ENCODE assay signal across 9 mouse cellular contexts in genomic region chr15:10506099-10506498, GRCm38 (mm10). TPM values are rescaled to one million over a fixed set of nuclear protein-coding genes. Genes with fewer than 3 reads are reported as not detected.
DNase-seq lines count a peak whose midpoint lies in the region; ATAC-seq and TF ChIP-seq lines count a peak whose summit lies in the region.
"Had no signal": no experiment of that assay in that cellular context is flagged by ENCODE, and none has a peak within 500 bp of the region (broad histone marks: within the 10 kb centered on the region; RNA-seq: fewer than 3 reads in every experiment).

No protein-coding gene starts in this region.

- peak overlapping the region; percentile 71 for H3K27ac ChIP-seq in limb, embryonic 10.5 days
- no peak overlapping the region for H3K27ac ChIP-seq in intestine, postnatal 0 days (ENCODE audit: low read depth, low read length)
- H3K27ac ChIP-seq: liver, embryonic 15.5 days had no signal

- no peak for TF ChIP-seq CTCF in intestine, postnatal 0 days (IDR thresholded peaks at IDR 0.05; ENCODE audit: low read depth)

- no peak overlapping the region for H3K9ac ChIP-seq in intestine, postnatal 0 days (ENCODE audit: low read depth, low read length)
- H3K9ac ChIP-seq: liver, embryonic 15.5 days had no signal

- H3K4me1 ChIP-seq in limb, embryonic 10.5 days = peaks cover 9% of the 10 kb centered on the region
- H3K4me1 ChIP-seq in intestine, postnatal 0 days (replicated peaks; ENCODE audit: control insufficient read depth, insufficient read depth, low read length) = no peaks in the 10 kb centered on the region
- H3K4me1 ChIP-seq: liver, embryonic 15.5 days had no signal

- peak; percentile 7 for DNase-seq in adrenal gland, adult 8-10 months
- DNase-seq in adrenal gland, postnatal 36 days = peak; percentile 22 to 38
- peak; percentile 44 for DNase-seq in gastrocnemius, postnatal 25 days
- peak; percentile 52 for DNase-seq in limb, embryonic 10.5 days (ENCODE audit: low spot score)
- no peak for DNase-seq in layer of hippocampus, adult 8-10 months (ENCODE audit: low spot score in 2 of 2)
- DNase-seq in layer of hippocampus, adult 9-10 months (ENCODE audit: low spot score) = no peak

- H3K4me3 ChIP-seq in limb, embryonic 10.5 days = no peak overlapping the region
- no peak overlapping the region for H3K4me3 ChIP-seq in intestine, postnatal 0 days (ENCODE audit: low read depth, low read length)
- H3K4me3 ChIP-seq: liver, embryonic 15.5 days had no signal

- no peaks in the 10 kb centered on the region for H3K27me3 ChIP-seq in limb, embryonic 10.5 days (ENCODE audit: low read depth, poor library complexity, severe bottlenecking)
- H3K27me3 ChIP-seq in intestine, postnatal 0 days (replicated peaks; ENCODE audit: control insufficient read depth, insufficient read depth, low read length) = no peaks in the 10 kb centered on the region
- H3K27me3 ChIP-seq: liver, embryonic 15.5 days had no signal

- H3K4me2 ChIP-seq in intestine, postnatal 0 days (replicated peaks; ENCODE audit: low read depth) = no peak overlapping the region
- H3K4me2 ChIP-seq: liver, embryonic 15.5 days had no signal

- ATAC-seq in intestine, postnatal 0 days = no peak
- ATAC-seq in megakaryocyte-erythroid progenitor cell, adult 5-6 weeks (replicated peaks; ENCODE audit: low FRiP score, low TSS enrichment, poor library complexity, severe bottlenecking) = no peak

- 39% methylated on average over 11 of the region's 11 CpGs for WGBS in limb, embryonic 10.5 days
- WGBS in intestine, postnatal 0 days = 73% methylated on average over 11 of the region's 11 CpGs

- no peaks in the 10 kb centered on the region for H3K36me3 ChIP-seq in limb, embryonic 10.5 days
- no peaks in the 10 kb centered on the region for H3K36me3 ChIP-seq in intestine, postnatal 0 days (ENCODE audit: control insufficient read depth, insufficient read depth)
- H3K36me3 ChIP-seq: liver, embryonic 15.5 days had no signal

- no peaks in the 10 kb centered on the region for H3K9me3 ChIP-seq in limb, embryonic 10.5 days (replicated peaks)
- H3K9me3 ChIP-seq in intestine, postnatal 0 days (ENCODE audit: control insufficient read depth) = no peaks in the 10 kb centered on the region
- H3K9me3 ChIP-seq: liver, embryonic 15.5 days had no signal

RNA-seq across cellular contexts. Expression of gene Rad1, which starts 20.3 kb away (rescaled TPM):
- 10 to 100 TPM; 14.3 to 21.8 (median 16.8) TPM for total RNA-seq in adrenal gland, adult 8-10 months (2022)
- total RNA-seq in adrenal gland, postnatal 36 days (2021) = 10 to 100 TPM; 14.5 to 14.9 TPM
- total RNA-seq in gastrocnemius, postnatal 25 days (2021) = 1 to 10 TPM; 3.5 to 4.7 TPM
- 53.5 and 53.8 TPM in 2 replicates for polyA plus RNA-seq in limb, embryonic 10.5 days (2016; fragmentation: Nextera tagmentation; extraction: Ambion mirVana)
- 10.6 and 13.1 TPM in 2 replicates for polyA plus RNA-seq in intestine, postnatal 0 days (2015; fragmentation: Nextera tagmentation; extraction: Ambion mirVana)
- total RNA-seq in megakaryocyte-erythroid progenitor cell, adult 5-6 weeks (2014; fragmentation: Nextera tagmentation) = 31.5 and 46.9 TPM in 2 replicates
- 23.1 and 23.4 TPM in 2 replicates for total RNA-seq in megakaryocyte-erythroid progenitor cell, adult 5-6 weeks (2017)
- total RNA-seq in layer of hippocampus, adult 8-10 months (2022) = 10 to 100 TPM; 12.4 to 16.1 (median 13.4) TPM

RNA-seq across cellular contexts. Expression of gene Brix1, which starts 20.4 kb away (rescaled TPM):
- total RNA-seq in adrenal gland, adult 8-10 months (2022) = 10 to 100 TPM; 42.7 to 57.4 (median 48.8) TPM
- total RNA-seq in adrenal gland, postnatal 36 days (2021) = 10 to 100 TPM; 53.0 to 55.1 TPM
- 10 to 100 TPM; 14.3 to 16.4 TPM for total RNA-seq in gastrocnemius, postnatal 25 days (2021)
- 144 and 151 TPM in 2 replicates for polyA plus RNA-seq in limb, embryonic 10.5 days (2016; fragmentation: Nextera tagmentation; extraction: Ambion mirVana)
- 65.4 TPM in 2 replicates for polyA plus RNA-seq in intestine, postnatal 0 days (2015; fragmentation: Nextera tagmentation; extraction: Ambion mirVana)
- 63.7 and 68.4 TPM in 2 replicates for total RNA-seq in megakaryocyte-erythroid progenitor cell, adult 5-6 weeks (2014; fragmentation: Nextera tagmentation)
- total RNA-seq in megakaryocyte-erythroid progenitor cell, adult 5-6 weeks (2017) = 64.8 and 73.8 TPM in 2 replicates
- 10 to 100 TPM; 20.9 to 24.9 (median 22.1) TPM for total RNA-seq in layer of hippocampus, adult 8-10 months (2022)

RNA-seq across cellular contexts. Expression of gene Dnajc21, which starts 35.8 kb away (rescaled TPM):
- total RNA-seq in adrenal gland, adult 8-10 months (2022) = 10 to 100 TPM; 26.4 to 36.0 (median 30.5) TPM
- total RNA-seq in adrenal gland, postnatal 36 days (2021) = 10 to 100 TPM; 39.6 to 46.3 TPM
- 10 to 100 TPM; 42.9 to 51.0 TPM for total RNA-seq in gastrocnemius, postnatal 25 days (2021)
- 13.0 and 13.2 TPM in 2 replicates for polyA plus RNA-seq in limb, embryonic 10.5 days (2016; fragmentation: Nextera tagmentation; extraction: Ambion mirVana)
- 9.3 and 10.4 TPM in 2 replicates for polyA plus RNA-seq in intestine, postnatal 0 days (2015; fragmentation: Nextera tagmentation; extraction: Ambion mirVana)
- 39.6 and 43.5 TPM in 2 replicates for total RNA-seq in megakaryocyte-erythroid progenitor cell, adult 5-6 weeks (2014; fragmentation: Nextera tagmentation)
- total RNA-seq in megakaryocyte-erythroid progenitor cell, adult 5-6 weeks (2017) = 70.9 and 82.4 TPM in 2 replicates
- total RNA-seq in layer of hippocampus, adult 8-10 months (2022) = 10 to 100 TPM; 21.6 to 29.3 (median 23.6) TPM

RNA-seq across cellular contexts. Expression of gene Ttc23l, which starts 52.4 kb away (rescaled TPM):
- not detected for total RNA-seq in adrenal gland, adult 8-10 months (2022)
- not detected for total RNA-seq in adrenal gland, postnatal 36 days (2021)
- not detected for total RNA-seq in gastrocnemius, postnatal 25 days (2021)
- 0.13 TPM in 1 of 2 replicates, not detected in the other for polyA plus RNA-seq in limb, embryonic 10.5 days (2016; fragmentation: Nextera tagmentation; extraction: Ambion mirVana)
- not detected in 2 replicates for polyA plus RNA-seq in intestine, postnatal 0 days (2015; fragmentation: Nextera tagmentation; extraction: Ambion mirVana)
- not detected in 2 replicates for total RNA-seq in megakaryocyte-erythroid progenitor cell, adult 5-6 weeks (2014; fragmentation: Nextera tagmentation)
- not detected in 2 replicates for total RNA-seq in megakaryocyte-erythroid progenitor cell, adult 5-6 weeks (2017)
- total RNA-seq in layer of hippocampus, adult 8-10 months (2022) = not detected
- polyA plus RNA-seq: liver, embryonic 15.5 days had no signal

Comparison
In these comparisons a context has a peak if more than half of its experiments do, and no peak if none do; other contexts are left out.
1. DNase-seq: peak in adrenal gland, adult 8-10 months (single experiment), adrenal gland, postnatal 36 days (2 of 2), gastrocnemius, postnatal 25 days (single experiment) and limb, embryonic 10.5 days (single experiment); none in layer of hippocampus, adult 8-10 months (0 of 2) and layer of hippocampus, adult 9-10 months (single experiment).